Mouse (Mus musculus) embryonic facial prominence, embryonic 14.5 days (tissue): Measurements from ENCODE around the gene Tepsin. TPM values are rescaled to one million over a fixed set of nuclear protein-coding genes. Genes with fewer than 3 reads are reported as not detected.
A peak's percentile ranks its signal among the peaks of the same experiment; 100 is the strongest.

Source experiments
- ATAC-seq: fragments of 200-750 bp; cut with Nextera tagmentation; 2 replicates; pipeline ENCODE4 v1.8.0; 2017; ENCODE audit warnings: low read depth, moderate number of reproducible peaks, moderate TSS enrichment
- DNase-seq: peaks from one replicate; pipeline ENCODE4 v3.0.0-alpha.2; 2015; ENCODE audit warnings: low spot score
- H3K27ac ChIP-seq: fragments of 300-500 bp; sonication (generic); replicated peaks from 2 replicates; pipeline ENCODE4 v1.5.1; 2014; ENCODE audit warnings: low read depth, mild to moderate bottlenecking, low read length, moderate library complexity
- H3K27me3 ChIP-seq: fragments of 300-500 bp; sonication (generic); replicated peaks from 2 replicates; pipeline ENCODE4 v1.6.1; 2014; ENCODE audit warnings: low read length; ENCODE audit not compliant: control insufficient read depth, insufficient read depth
- H3K36me3 ChIP-seq: fragments of 300-500 bp; sonication (generic); 2 replicates; pipeline ENCODE4 v1.6.1; 2014; ENCODE audit warnings: low read length, mixed read lengths; ENCODE audit not compliant: control insufficient read depth, insufficient read depth
- H3K4me1 ChIP-seq: fragments of 300-500 bp; sonication (generic); 2 replicates; pipeline ENCODE4 v1.6.1; 2014; ENCODE audit warnings: antibody characterized with exemption, low read length; ENCODE audit not compliant: control insufficient read depth, insufficient read depth
- H3K4me2 ChIP-seq: fragments of 300-500 bp; sonication (generic); 2 replicates; pipeline ENCODE4 v1.6.1; 2014; ENCODE audit warnings: low read depth, mild to moderate bottlenecking, low read length, moderate library complexity, mixed read lengths
- H3K4me3 ChIP-seq: fragments of 300-500 bp; sonication (generic); 2 replicates; pipeline ENCODE4 v1.5.1; 2014; ENCODE audit warnings: low read depth, mild to moderate bottlenecking, low read length
- H3K9ac ChIP-seq: fragments of 300-500 bp; sonication (generic); 2 replicates; pipeline ENCODE4 v1.6.1; 2014; ENCODE audit warnings: low read depth, mild to moderate bottlenecking, low read length, moderate library complexity, mixed read lengths
- H3K9me3 ChIP-seq: fragments of 300-500 bp; sonication (generic); 2 replicates; pipeline ENCODE4 v1.6.1; 2016; ENCODE audit warnings: low read length; ENCODE audit not compliant: control insufficient read depth
- WGBS: fragments of 180-500 bp; shearing (Covaris S2); extraction: QIAGEN DNeasy Blood & Tissue Kit; methylation state at CpG from one replicate; pipeline ENCODE4 v1.1.7; 2014; 5-methylcytosine and 5-hydroxymethylcytosine counted together
- polyA plus RNA-seq: library from polyadenylated mRNA; unstranded; fragments of >200 nt; fragmentation: Nextera tagmentation; extraction: Ambion mirVana; gene quantifications from 2 replicates; pipeline ENCODE4 v1.2.1, GENCODE M21; 2014

Tepsin gene
- polyA plus RNA-seq, 1 experiment from 2014 or later, result 13.1 TPM

DNA sequence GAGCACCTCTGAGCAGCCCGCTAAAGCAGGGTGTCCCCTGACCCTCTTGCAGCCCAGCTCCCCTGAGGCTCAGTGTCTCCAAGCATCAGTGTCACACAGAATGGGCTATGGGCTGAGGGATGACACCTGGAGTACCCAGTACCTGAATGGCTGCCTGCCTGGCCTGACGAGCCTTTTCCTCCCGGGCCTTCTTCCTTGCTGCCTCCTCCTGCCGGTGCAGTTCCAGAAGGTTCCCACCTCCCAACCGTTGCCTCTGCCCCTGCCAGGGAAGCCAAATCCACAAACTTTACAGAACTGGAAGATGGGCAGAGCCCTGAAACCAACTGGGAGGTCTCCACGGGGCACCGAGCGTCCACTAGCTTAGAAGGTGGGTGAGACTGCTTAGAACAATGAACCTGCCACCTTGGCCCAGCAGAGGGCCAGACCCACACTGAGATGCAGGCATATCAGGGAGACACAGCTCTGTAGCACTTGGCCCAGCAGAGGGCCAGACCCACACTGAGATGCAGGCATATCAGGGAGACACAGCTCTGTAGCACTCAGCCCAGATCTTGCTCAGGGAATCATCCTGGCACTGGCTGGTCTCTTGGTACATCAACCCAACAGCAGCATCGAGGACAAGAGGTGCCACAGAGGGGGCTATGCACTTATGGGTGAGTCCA is 25.4 kb downstream of the Tepsin start:
- ATAC-seq, result no peak
- Histone ChIP-seq H3K36me3 (peaks cover 78% of the 10 kb centered on the region), H3K4me1 (no peaks in the 10 kb centered on the region)

GRCm38 (mm10) chr11:120071731-120072320 is 26.7 kb downstream of the Tepsin start:
- DNase-seq, result no peak

More for the DNA sequence above, 25.4 kb downstream of the Tepsin start:
- Histone ChIP-seq H3K4me2 (no peak overlapping the region), H3K9ac (no peak overlapping the region), H3K27ac (no peak overlapping the region), H3K9me3 (no peaks in the 10 kb centered on the region), H3K27me3 (no peaks in the 10 kb centered on the region), H3K4me3 (no peak overlapping the region)
- DNase-seq, result no peak
- 90% methylated on average over 9 of the region's 9 CpGs for WGBS

DNA sequence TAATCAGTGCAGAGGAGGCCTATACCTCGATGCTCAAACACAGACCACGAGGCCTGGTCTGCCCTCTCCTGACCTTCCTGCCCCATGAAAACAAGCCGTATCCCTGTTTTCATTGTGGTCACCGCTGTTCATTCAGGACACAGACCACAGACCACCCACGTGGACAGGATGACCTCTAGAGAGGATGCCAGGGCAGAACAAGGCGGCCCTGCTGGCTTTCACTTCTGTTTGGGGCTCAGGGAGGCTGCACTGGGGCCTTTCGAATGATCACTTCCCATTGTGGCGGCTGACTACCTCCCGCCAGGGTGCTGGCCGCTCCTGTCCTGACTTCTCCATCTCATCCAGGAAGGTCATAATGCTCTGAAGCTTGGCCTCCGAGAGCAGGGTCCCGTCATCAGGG is 27.5 kb downstream of the Tepsin start:
- Histone ChIP-seq H3K36me3 (peaks cover 81% of the 10 kb centered on the region), H3K4me2 (no peak overlapping the region), H3K9ac (no peak overlapping the region), H3K27ac (no peak overlapping the region), H3K4me3 (no peak overlapping the region), H3K27me3 (no peaks in the 10 kb centered on the region), H3K4me1 (no peaks in the 10 kb centered on the region), H3K9me3 (no peaks in the 10 kb centered on the region)
- ATAC-seq (no peak), DNase-seq (no peak)
- 46% methylated on average over 12 of the region's 12 CpGs for WGBS

More at GRCm38 (mm10) chr11:120071731-120072320, 26.7 kb downstream of the Tepsin start:
- H3K27me3 ChIP-seq, result no peaks in the 10 kb centered on the region
- no peaks in the 10 kb centered on the region for H3K9me3 ChIP-seq
- no peak overlapping the region for H3K27ac ChIP-seq
- no peak for ATAC-seq
- WGBS, result 69% methylated on average over 6 of the region's 7 CpGs
- peaks cover 82% of the 10 kb centered on the region for H3K36me3 ChIP-seq
- no peak overlapping the region for H3K9ac ChIP-seq
- H3K4me1 ChIP-seq, result no peaks in the 10 kb centered on the region
- no peak overlapping the region for H3K4me2 ChIP-seq
- no peak overlapping the region for H3K4me3 ChIP-seq

DNA sequence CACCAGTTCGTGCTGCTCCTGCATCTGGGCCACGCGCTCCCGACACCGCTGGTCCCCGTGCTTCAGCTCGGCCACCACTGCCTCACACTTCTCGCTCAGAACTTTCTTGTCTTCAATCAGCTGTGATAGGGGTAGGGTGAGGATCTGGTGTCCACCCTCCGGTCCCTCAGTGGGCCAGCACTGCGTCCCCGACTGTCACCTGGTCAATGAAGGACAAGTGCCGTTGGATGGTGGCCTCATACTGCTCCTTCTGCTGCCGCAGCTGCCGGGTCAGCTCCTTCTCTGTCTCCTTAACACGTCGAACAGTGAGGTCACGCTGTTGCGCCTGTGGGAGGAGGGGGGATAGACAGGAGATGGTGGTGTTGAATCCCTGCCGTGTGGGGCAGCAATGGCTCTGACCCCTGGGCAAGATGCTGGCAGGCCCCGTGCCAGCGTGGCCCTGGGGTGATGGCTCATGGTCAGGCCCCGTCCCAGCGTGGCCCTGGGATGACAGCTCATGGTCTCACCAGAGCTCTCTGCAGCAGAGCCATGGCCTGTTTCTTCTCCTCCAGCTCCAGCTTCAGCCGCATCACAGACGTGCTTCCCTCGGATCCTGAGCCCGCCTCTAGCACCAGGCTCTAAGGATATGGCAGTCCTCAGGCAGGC is 28.1 kb downstream of the Tepsin start:
- no peak for DNase-seq
- Histone ChIP-seq H3K4me2 (no peak overlapping the region), H3K4me1 (no peaks in the 10 kb centered on the region), H3K27ac (no peak overlapping the region), H3K27me3 (no peaks in the 10 kb centered on the region), H3K9me3 (no peaks in the 10 kb centered on the region), H3K4me3 (no peak overlapping the region), H3K36me3 (peaks cover 79% of the 10 kb centered on the region), H3K9ac (no peak overlapping the region)
- ATAC-seq, result no peak
- WGBS, result 87% methylated on average over 21 of the region's 27 CpGs

GRCm38 (mm10) chr11:120069261-120069660 is 29.3 kb downstream of the Tepsin start:
- 27% methylated on average over 11 of the region's 11 CpGs for WGBS
- no peak overlapping the region for H3K9ac ChIP-seq
- H3K4me3 ChIP-seq, result no peak overlapping the region
- ATAC-seq, result no peak; the same call in 1 of the 2 replicates
- H3K27me3 ChIP-seq, result no peaks in the 10 kb centered on the region
- DNase-seq, result peak; percentile 40
- no peaks in the 10 kb centered on the region for H3K9me3 ChIP-seq
- H3K4me1 ChIP-seq, result no peaks in the 10 kb centered on the region
- no peak overlapping the region for H3K4me2 ChIP-seq
- peaks cover 77% of the 10 kb centered on the region for H3K36me3 ChIP-seq
- no peak overlapping the region for H3K27ac ChIP-seq

DNA sequence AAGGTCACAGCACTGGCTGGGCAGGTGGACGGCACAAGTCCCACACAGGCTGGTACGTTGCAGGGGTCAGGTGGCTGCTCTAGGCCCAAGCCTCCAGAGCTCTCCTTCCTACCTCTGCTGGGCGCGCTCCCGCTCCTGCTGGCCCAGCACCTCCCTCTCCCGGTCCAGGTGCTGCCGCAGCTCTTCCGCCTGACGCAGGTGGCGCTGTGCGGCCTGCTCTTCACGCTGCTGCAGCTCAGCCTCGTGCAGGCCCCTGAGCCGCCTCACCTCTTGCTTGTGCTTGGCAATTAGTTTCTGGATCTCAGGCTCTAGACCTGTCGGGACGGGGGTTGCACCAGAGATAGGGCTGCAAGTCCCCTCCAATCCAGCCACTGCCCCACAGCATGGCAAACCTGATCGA is 30.7 kb downstream of the Tepsin start:
- H3K4me2 ChIP-seq, result no peak overlapping the region
- no peak overlapping the region for H3K27ac ChIP-seq
- WGBS, result 61% methylated on average over 14 of the region's 17 CpGs
- no peaks in the 10 kb centered on the region for H3K27me3 ChIP-seq
- peaks cover 79% of the 10 kb centered on the region for H3K36me3 ChIP-seq
- H3K9me3 ChIP-seq, result no peaks in the 10 kb centered on the region
- H3K4me1 ChIP-seq, result no peaks in the 10 kb centered on the region
- no peak overlapping the region for H3K4me3 ChIP-seq
- no peak for ATAC-seq
- no peak for DNase-seq
- H3K9ac ChIP-seq, result no peak overlapping the region

GRCm38 (mm10) chr11:120065291-120065690 is 33.2 kb downstream of the Tepsin start:
- no peak overlapping the region for H3K27ac ChIP-seq
- H3K4me1 ChIP-seq, result no peaks in the 10 kb centered on the region
- no peak overlapping the region for H3K9ac ChIP-seq
- no peak overlapping the region for H3K4me2 ChIP-seq
- no peak overlapping the region for H3K4me3 ChIP-seq
- H3K27me3 ChIP-seq, result no peaks in the 10 kb centered on the region
- H3K36me3 ChIP-seq, result peaks cover 54% of the 10 kb centered on the region
- peak; percentile 74 for DNase-seq
- ATAC-seq, result peak; percentile 63
- H3K9me3 ChIP-seq, result no peaks in the 10 kb centered on the region
- WGBS, result 41% methylated on average over 8 of the region's 10 CpGs

- WGBS, result 89% methylated on average over 11 of the region's 11 CpGs
- Histone ChIP-seq H3K9me3 (no peaks in the 10 kb centered on the region), H3K27me3 (no peaks in the 10 kb centered on the region), H3K9ac (no peak overlapping the region), H3K4me3 (no peak overlapping the region), H3K36me3 (peaks cover 47% of the 10 kb centered on the region), H3K4me1 (no peaks in the 10 kb centered on the region), H3K4me2 (no peak overlapping the region), H3K27ac (no peak overlapping the region)
- ATAC-seq (no peak), DNase-seq (no peak)
These were observed 33.9 kb downstream of the Tepsin start for GRCm38 (mm10) chr11:120064668-120065040.
